Mouse (Mus musculus) inflammation-experienced regulatory T-cells, adult 16 weeks (primary cell): ENCODE data around the gene Olfr623. TPM values are rescaled to one million over a fixed set of nuclear protein-coding genes. Genes with fewer than 3 reads are reported as not detected.

ENCODE experiments used
- polyA plus RNA-seq: library from polyadenylated mRNA; unstranded; fragments of 100-300 nt; shearing (Covaris generic); gene quantifications from one replicate; pipeline ENCODE4 v1.2.1, GENCODE M21; 2017

Gene Olfr623
- not detected for polyA plus RNA-seq

GRCm38 (mm10) chr7:103663598-103663997 lies at the start of gene Olfr623:
Gene Olfr623 (minus strand): TSS chr7:103663698.

GRCm38 (mm10) chr7:103682420-103682819 lies 18.9 kb upstream of the Olfr623 start, which contains the start of gene Olfr625-ps1:
Gene Olfr625-ps1 (plus strand): TSS chr7:103682720.

GRCm38 (mm10) chr7:103671091-103671490 lies 7.6 kb upstream of the Olfr623 start, which contains the start of gene Olfr624:
Gene Olfr624 (minus strand): TSS chr7:103671191.

GRCm38 (mm10) chr7:103642602-103643001 lies 20.9 kb downstream of the Olfr623 start, which contains the start of gene Olfr622:
Gene Olfr622 (minus strand): TSS chr7:103642702.

DNA sequence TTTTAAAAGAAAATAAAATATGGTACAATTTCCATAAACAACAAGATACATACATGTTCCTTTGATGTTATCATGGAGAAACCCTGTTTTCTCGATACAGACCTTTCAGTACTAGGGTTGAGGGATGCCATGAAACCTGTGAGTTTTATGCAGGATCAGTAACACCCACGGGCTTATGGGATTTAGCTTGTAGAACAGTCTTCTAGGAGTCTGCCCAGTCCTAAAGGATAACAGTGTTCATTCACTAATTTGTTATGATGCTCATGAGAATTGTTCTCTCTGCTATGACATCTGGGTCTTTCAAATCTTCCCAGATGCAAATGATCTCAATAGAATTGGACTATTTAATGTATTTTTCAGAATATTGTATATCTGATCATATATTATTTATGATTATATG lies 51.1 kb downstream of the Olfr623 start, which contains the start of gene Olfr620:
Gene Olfr620 (minus strand): TSS at position 101 of the 400 bp plus-strand sequence.

Other genes with a start within 250 kb of the Olfr623 start
- not detected for gene Usp17lc, start 248.6 kb downstream of the Olfr623 start, polyA plus RNA-seq
- not detected for gene Olfr605, start 218.3 kb downstream of the Olfr623 start, polyA plus RNA-seq
- gene Olfr606, start 214.7 kb downstream of the Olfr623 start, polyA plus RNA-seq = not detected
- gene Olfr607, start 199.5 kb downstream of the Olfr623 start, polyA plus RNA-seq = 0.07 TPM
- not detected for gene Olfr608, start 193.8 kb downstream of the Olfr623 start, polyA plus RNA-seq
- gene Olfr609, start 165.6 kb downstream of the Olfr623 start, polyA plus RNA-seq = not detected
- not detected for gene Olfr610, start 151.6 kb downstream of the Olfr623 start, polyA plus RNA-seq
- not detected for gene Olfr611, start 142.9 kb downstream of the Olfr623 start, polyA plus RNA-seq
- not detected for gene Olfr612, start 121.0 kb downstream of the Olfr623 start, polyA plus RNA-seq
- gene Olfr613, start 115.6 kb downstream of the Olfr623 start, polyA plus RNA-seq = not detected
- not detected for gene Olfr615, start 107.6 kb downstream of the Olfr623 start, polyA plus RNA-seq
- gene Olfr616, start 94.6 kb downstream of the Olfr623 start, polyA plus RNA-seq = not detected
- gene Olfr617, start 90.6 kb downstream of the Olfr623 start, polyA plus RNA-seq = not detected
- not detected for gene Olfr618, start 73.6 kb downstream of the Olfr623 start, polyA plus RNA-seq
- gene Olfr619, start 63.1 kb downstream of the Olfr623 start, polyA plus RNA-seq = not detected
- gene Olfr620, start 51.2 kb downstream of the Olfr623 start, polyA plus RNA-seq = not detected
- not detected for gene Olfr622, start 21.0 kb downstream of the Olfr623 start, polyA plus RNA-seq
- gene Olfr624, start 7.5 kb upstream of the Olfr623 start, polyA plus RNA-seq = not detected
- not detected for gene Olfr625-ps1, start 19.0 kb upstream of the Olfr623 start, polyA plus RNA-seq
- gene Olfr243, start 51.0 kb upstream of the Olfr623 start, polyA plus RNA-seq = not detected
- not detected for gene Olfr628, start 66.7 kb upstream of the Olfr623 start, polyA plus RNA-seq
- gene Olfr629, start 81.2 kb upstream of the Olfr623 start, polyA plus RNA-seq = not detected
- not detected for gene Olfr630, start 93.6 kb upstream of the Olfr623 start, polyA plus RNA-seq
- gene Olfr69, start 107.9 kb upstream of the Olfr623 start, polyA plus RNA-seq = not detected
- not detected for gene Olfr68, start 116.0 kb upstream of the Olfr623 start, polyA plus RNA-seq
- gene Olfr67, start 128.1 kb upstream of the Olfr623 start, polyA plus RNA-seq = not detected
- 122 TPM for gene Hbb-bt, start 150.3 kb upstream of the Olfr623 start, polyA plus RNA-seq
- 599 TPM for gene Hbb-bs, start 164.4 kb upstream of the Olfr623 start, polyA plus RNA-seq
- gene Hbb-bh2, start 176.8 kb upstream of the Olfr623 start, polyA plus RNA-seq = not detected
- gene Hbb-bh1, start 179.5 kb upstream of the Olfr623 start, polyA plus RNA-seq = not detected
- not detected for gene Hbb-y, start 189.5 kb upstream of the Olfr623 start, polyA plus RNA-seq
- gene Olfr66, start 222.6 kb upstream of the Olfr623 start, polyA plus RNA-seq = not detected
- gene Olfr64, start 230.8 kb upstream of the Olfr623 start, polyA plus RNA-seq = not detected
- not detected for gene Olfr65, start 239.8 kb upstream of the Olfr623 start, polyA plus RNA-seq